Mouse (Mus musculus) neural tube, embryonic 14.5 days (tissue): ENCODE measurements at regions not wholly inside any gene's neighbourhood (a gene's known extent, or its start where the extent isn't known, plus 50 kb on each side); places are given as distances from the start of the nearest gene placed in this dataset.

ENCODE experiments used
- ATAC-seq: fragments of 200-750 bp; cut with Nextera tagmentation; 2 replicates; pipeline ENCODE4 v1.8.0; 2017; ENCODE audit warnings: low read depth, mild to moderate bottlenecking, moderate TSS enrichment, moderate library complexity
- H3K27ac ChIP-seq: fragments of 300-500 bp; sonication (generic); 2 replicates; pipeline ENCODE4 v1.5.1; 2014; ENCODE audit warnings: low read depth, mild to moderate bottlenecking, control low read depth, low read length, moderate library complexity, mixed read lengths
- H3K27me3 ChIP-seq: fragments of 300-500 bp; sonication (generic); 2 replicates; pipeline ENCODE4 v1.6.1; 2014; ENCODE audit warnings: low read length; ENCODE audit not compliant: control insufficient read depth, insufficient read depth
- H3K36me3 ChIP-seq: fragments of 300-500 bp; sonication (generic); 2 replicates; pipeline ENCODE4 v1.6.1; 2014; ENCODE audit warnings: low read length, mixed read lengths; ENCODE audit not compliant: control insufficient read depth, insufficient read depth
- H3K4me1 ChIP-seq: fragments of 300-500 bp; sonication (generic); 2 replicates; pipeline ENCODE4 v1.6.1; 2014; ENCODE audit warnings: low read length; ENCODE audit not compliant: control insufficient read depth, insufficient read depth
- H3K4me2 ChIP-seq: fragments of 300-500 bp; sonication (generic); 2 replicates; pipeline ENCODE4 v1.6.1; 2014; ENCODE audit warnings: mild to moderate bottlenecking, low read depth, low read length, control low read depth
- H3K4me3 ChIP-seq: fragments of 300-500 bp; sonication (generic); 2 replicates; pipeline ENCODE4 v1.5.1; 2014; ENCODE audit warnings: low read depth, low read length, control low read depth, mixed read lengths
- H3K9ac ChIP-seq: fragments of 300-500 bp; sonication (generic); replicated peaks from 2 replicates; pipeline ENCODE4 v1.6.1; 2014; ENCODE audit warnings: low read depth, mild to moderate bottlenecking, control low read depth, low read length, mixed read lengths
- H3K9me3 ChIP-seq: fragments of 300-500 bp; sonication (generic); 2 replicates; pipeline ENCODE4 v1.6.1; 2016; ENCODE audit warnings: low read length; ENCODE audit not compliant: control insufficient read depth
- WGBS: fragments of 180-500 bp; shearing (Covaris S2); extraction: QIAGEN DNeasy Blood & Tissue Kit; methylation state at CpG from one replicate; pipeline ENCODE4 v1.1.7; 2014; 5-methylcytosine and 5-hydroxymethylcytosine counted together

- no peak for ATAC-seq
- Histone ChIP-seq H3K9me3 (no peaks in the 10 kb centered on the region), H3K27ac (no peak overlapping the region), H3K27me3 (no peaks in the 10 kb centered on the region), H3K4me2 (no peak overlapping the region), H3K36me3 (no peaks in the 10 kb centered on the region), H3K4me3 (no peak overlapping the region), H3K9ac (no peak overlapping the region), H3K4me1 (no peaks in the 10 kb centered on the region)
- 75% methylated on average over 19 of the region's 19 CpGs for WGBS
Observed at GRCm38 (mm10) chr12:107700868-107701597, 212.6 kb downstream of the 3110018I06Rik start.

GRCm38 (mm10) chr12:107708812-107709211 lies 220.4 kb downstream of the 3110018I06Rik start:
- WGBS = 89% methylated on average over 6 of the region's 6 CpGs

GRCm38 (mm10) chr12:107711017-107711416 lies 222.6 kb downstream of the 3110018I06Rik start:
- H3K36me3 ChIP-seq = no peaks in the 10 kb centered on the region
- no peak overlapping the region for H3K4me3 ChIP-seq
- H3K27me3 ChIP-seq = no peaks in the 10 kb centered on the region
- H3K4me2 ChIP-seq = no peak overlapping the region
- no peaks in the 10 kb centered on the region for H3K9me3 ChIP-seq
- ATAC-seq = no peak
- H3K4me1 ChIP-seq = no peaks in the 10 kb centered on the region
- no peak overlapping the region for H3K27ac ChIP-seq
- WGBS = 59% methylated on average over 7 of the region's 7 CpGs
- H3K9ac ChIP-seq = no peak overlapping the region

More at GRCm38 (mm10) chr12:107708812-107709211, 220.4 kb downstream of the 3110018I06Rik start:
- no peak overlapping the region for H3K4me3 ChIP-seq
- no peaks in the 10 kb centered on the region for H3K27me3 ChIP-seq
- H3K4me1 ChIP-seq = no peaks in the 10 kb centered on the region
- no peak overlapping the region for H3K9ac ChIP-seq
- no peak overlapping the region for H3K4me2 ChIP-seq
- ATAC-seq = no peak
- no peaks in the 10 kb centered on the region for H3K9me3 ChIP-seq
- H3K36me3 ChIP-seq = no peaks in the 10 kb centered on the region
- no peak overlapping the region for H3K27ac ChIP-seq

- Histone ChIP-seq H3K9ac (no peak overlapping the region), H3K36me3 (no peaks in the 10 kb centered on the region), H3K27me3 (no peaks in the 10 kb centered on the region), H3K4me1 (no peaks in the 10 kb centered on the region), H3K9me3 (no peaks in the 10 kb centered on the region), H3K4me3 (no peak overlapping the region), H3K27ac (no peak overlapping the region), H3K4me2 (no peak overlapping the region)
- no peak for ATAC-seq
- 49% methylated on average over 3 of the region's 3 CpGs for WGBS
Observed at GRCm38 (mm10) chr12:107711675-107712074, 223.2 kb downstream of the 3110018I06Rik start.

GRCm38 (mm10) chr12:107713191-107713590 lies 224.8 kb downstream of the 3110018I06Rik start:
- H3K36me3 ChIP-seq = no peaks in the 10 kb centered on the region
- H3K27ac ChIP-seq = no peak overlapping the region
- 52% methylated on average over 14 of the region's 14 CpGs for WGBS
- no peak overlapping the region for H3K4me3 ChIP-seq
- H3K27me3 ChIP-seq = no peaks in the 10 kb centered on the region
- no peak overlapping the region for H3K4me2 ChIP-seq
- no peaks in the 10 kb centered on the region for H3K9me3 ChIP-seq
- ATAC-seq = no peak
- H3K9ac ChIP-seq = no peak overlapping the region
- no peaks in the 10 kb centered on the region for H3K4me1 ChIP-seq

- Histone ChIP-seq H3K9me3 (no peaks in the 10 kb centered on the region), H3K4me1 (no peaks in the 10 kb centered on the region), H3K27me3 (no peaks in the 10 kb centered on the region), H3K9ac (no peak overlapping the region), H3K27ac (no peak overlapping the region), H3K4me2 (no peak overlapping the region), H3K4me3 (no peak overlapping the region), H3K36me3 (no peaks in the 10 kb centered on the region)
- ATAC-seq = no peak
- 95% methylated on average over 2 of the region's 2 CpGs for WGBS
Observed at GRCm38 (mm10) chr12:107714846-107715245, 226.4 kb downstream of the 3110018I06Rik start.

GRCm38 (mm10) chr12:107715871-107716270 lies 227.4 kb downstream of the 3110018I06Rik start:
- Histone ChIP-seq H3K36me3 (no peaks in the 10 kb centered on the region), H3K27me3 (no peaks in the 10 kb centered on the region), H3K9ac (no peak overlapping the region), H3K4me2 (no peak overlapping the region), H3K4me1 (no peaks in the 10 kb centered on the region), H3K9me3 (no peaks in the 10 kb centered on the region), H3K4me3 (no peak overlapping the region), H3K27ac (no peak overlapping the region)
- WGBS = 70% methylated on average over 6 of the region's 6 CpGs
- ATAC-seq = no peak

- 85% methylated on average over 6 of the region's 6 CpGs for WGBS
- no peak overlapping the region for H3K27ac ChIP-seq
- no peak overlapping the region for H3K4me2 ChIP-seq
- H3K4me3 ChIP-seq = no peak overlapping the region
- no peaks in the 10 kb centered on the region for H3K27me3 ChIP-seq
- ATAC-seq = no peak
- no peaks in the 10 kb centered on the region for H3K9me3 ChIP-seq
- H3K4me1 ChIP-seq = peaks cover 5% of the 10 kb centered on the region; the same call in 1 of the 2 replicates
- no peaks in the 10 kb centered on the region for H3K36me3 ChIP-seq
- H3K9ac ChIP-seq = no peak overlapping the region
Observed at GRCm38 (mm10) chr12:107720941-107721340, 232.5 kb downstream of the 3110018I06Rik start.

GRCm38 (mm10) chr12:107723062-107723859 lies 234.8 kb downstream of the 3110018I06Rik start:
- H3K4me2 ChIP-seq = no peak overlapping the region
- H3K27me3 ChIP-seq = no peaks in the 10 kb centered on the region
- H3K9me3 ChIP-seq = no peaks in the 10 kb centered on the region
- H3K9ac ChIP-seq = no peak overlapping the region; the same call in 1 of the 2 replicates
- H3K4me3 ChIP-seq = no peak overlapping the region
- no peaks in the 10 kb centered on the region for H3K36me3 ChIP-seq
- ATAC-seq = no peak
- no peak overlapping the region for H3K27ac ChIP-seq
- 75% methylated on average over 9 of the region's 9 CpGs for WGBS
- H3K4me1 ChIP-seq = peaks cover 5% of the 10 kb centered on the region; the same call in 1 of the 2 replicates
